Mouse (Mus musculus) heart, embryonic 16.5 days (tissue): ENCODE results near the gene Tlk1. TPM values are rescaled to one million over a fixed set of nuclear protein-coding genes. Genes with fewer than 3 reads are reported as not detected.

Experiments
- ATAC-seq: fragments of 200-750 bp; cut with Nextera tagmentation; replicated peaks from 2 replicates; pipeline ENCODE4 v1.8.0; 2017; ENCODE audit warnings: moderate number of reproducible peaks; ENCODE audit not compliant: insufficient read depth, low FRiP score; ENCODE audit errors: extremely low read depth
- H3K27ac ChIP-seq: fragments of 300-500 bp; sonication (generic); 2 replicates; pipeline ENCODE4 v1.5.1; 2014; ENCODE audit warnings: mild to moderate bottlenecking, low read length, control low read depth, moderate library complexity
- H3K27me3 ChIP-seq: fragments of 300-500 bp; sonication (generic); 2 replicates; pipeline ENCODE4 v1.6.1; 2014; ENCODE audit warnings: low read length, mixed read lengths; ENCODE audit not compliant: control insufficient read depth, insufficient read depth
- H3K36me3 ChIP-seq: fragments of 300-500 bp; sonication (generic); 2 replicates; pipeline ENCODE4 v1.6.1; 2014; ENCODE audit not compliant: control insufficient read depth, insufficient read depth
- H3K4me1 ChIP-seq: fragments of 300-500 bp; sonication (generic); 2 replicates; pipeline ENCODE4 v1.6.1; 2014; ENCODE audit warnings: low read length, mixed read lengths; ENCODE audit not compliant: control insufficient read depth, insufficient read depth
- H3K4me2 ChIP-seq: fragments of 300-500 bp; sonication (generic); 2 replicates; pipeline ENCODE4 v1.6.1; 2014; ENCODE audit warnings: low read depth, mild to moderate bottlenecking, control low read depth, low read length
- H3K4me3 ChIP-seq: fragments of 300-500 bp; sonication (generic); 2 replicates; pipeline ENCODE4 v1.5.1; 2014; ENCODE audit warnings: mild to moderate bottlenecking, control low read depth, low read length
- H3K9ac ChIP-seq: fragments of 300-500 bp; sonication (generic); 2 replicates; pipeline ENCODE4 v1.6.1; 2014; ENCODE audit warnings: low read length, control low read depth
- H3K9me3 ChIP-seq: fragments of 300-500 bp; sonication (generic); replicated peaks from 2 replicates; pipeline ENCODE4 v1.6.1; 2016; ENCODE audit warnings: low read length; ENCODE audit not compliant: control insufficient read depth
- WGBS: fragments of 180-500 bp; shearing (Covaris S2); extraction: QIAGEN DNeasy Blood & Tissue Kit; methylation state at CpG from one replicate; pipeline ENCODE4 v1.1.7; 2014; 5-methylcytosine and 5-hydroxymethylcytosine counted together
- polyA plus RNA-seq: library from polyadenylated mRNA; unstranded; fragments of >200 nt; fragmentation: Nextera tagmentation; extraction: Ambion mirVana; gene quantifications from 2 replicates; pipeline ENCODE4 v1.2.1, GENCODE M21; 2015

Gene Tlk1
- polyA plus RNA-seq, 1 experiment from 2014 or later = 19.4 TPM

DNA sequence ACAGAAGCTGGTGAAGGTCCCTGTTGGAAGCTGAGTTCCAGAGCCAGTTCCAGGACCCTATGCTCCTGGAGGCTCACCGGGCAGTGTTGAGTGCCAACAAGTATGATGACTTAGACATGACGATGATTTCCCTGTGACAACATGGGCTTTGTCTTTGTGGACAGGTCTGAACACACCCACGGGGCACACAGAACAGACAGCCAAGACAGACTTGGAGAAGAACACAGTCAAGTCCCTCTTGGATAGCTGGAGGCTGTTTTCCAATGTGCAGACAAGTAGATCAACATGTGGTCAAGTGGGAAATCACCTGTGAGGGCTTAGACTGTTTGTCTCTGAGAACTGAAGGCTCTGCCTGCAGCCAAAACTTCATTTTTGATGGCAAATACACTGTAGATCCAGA is 31.4 kb upstream of the Tlk1 start:
- no peaks in the 10 kb centered on the region for H3K27me3 ChIP-seq
- peaks cover 4% of the 10 kb centered on the region for H3K9me3 ChIP-seq
- ATAC-seq = no peak
- H3K27ac ChIP-seq = no peak overlapping the region
- WGBS = 82% methylated on average over 3 of the region's 3 CpGs
- H3K36me3 ChIP-seq = no peaks in the 10 kb centered on the region
- no peak overlapping the region for H3K9ac ChIP-seq
- H3K4me1 ChIP-seq = peaks cover 4% of the 10 kb centered on the region; the same call in 1 of the 2 replicates
- H3K4me2 ChIP-seq = no peak overlapping the region
- H3K4me3 ChIP-seq = no peak overlapping the region

DNA sequence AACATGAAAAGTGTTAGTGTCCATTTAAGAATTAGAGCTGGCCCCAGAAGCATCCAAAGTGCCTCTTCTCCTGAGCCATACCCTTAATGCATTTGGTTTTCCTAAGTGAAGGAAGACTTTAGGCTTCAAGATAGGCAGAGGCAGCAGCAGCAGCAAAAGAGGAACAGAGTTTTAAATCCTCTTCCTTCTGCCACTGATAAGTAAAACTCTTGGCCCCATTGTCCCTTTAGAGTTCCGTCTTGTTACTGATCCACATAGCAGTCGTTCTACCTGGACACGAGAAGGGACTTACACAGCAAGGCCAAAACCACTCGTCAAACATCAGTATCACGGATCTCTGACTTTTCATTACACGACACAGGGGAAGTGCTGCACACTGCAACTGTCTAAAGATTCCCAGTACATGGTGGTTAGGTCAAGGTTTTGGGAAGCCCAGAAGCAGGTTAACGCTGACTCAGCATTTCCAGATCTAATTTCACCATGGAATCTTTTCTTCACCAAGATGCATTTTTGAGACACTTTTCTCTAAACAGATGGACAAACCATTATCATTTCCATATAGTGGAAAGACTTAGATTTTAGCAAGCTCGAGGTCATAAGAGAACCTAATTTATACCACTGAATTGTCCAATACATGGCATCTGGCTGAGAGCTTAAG is 28.8 kb upstream of the Tlk1 start:
- Histone ChIP-seq H3K4me3 (no peak overlapping the region), H3K36me3 (no peaks in the 10 kb centered on the region), H3K9me3 (no peaks in the 10 kb centered on the region), H3K27me3 (no peaks in the 10 kb centered on the region), H3K4me2 (no peak overlapping the region), H3K4me1 (peaks cover 4% of the 10 kb centered on the region; the same call in 1 of the 2 replicates), H3K27ac (no peak overlapping the region), H3K9ac (no peak overlapping the region)
- 82% methylated on average over 8 of the region's 8 CpGs for WGBS
- no peak for ATAC-seq

DNA sequence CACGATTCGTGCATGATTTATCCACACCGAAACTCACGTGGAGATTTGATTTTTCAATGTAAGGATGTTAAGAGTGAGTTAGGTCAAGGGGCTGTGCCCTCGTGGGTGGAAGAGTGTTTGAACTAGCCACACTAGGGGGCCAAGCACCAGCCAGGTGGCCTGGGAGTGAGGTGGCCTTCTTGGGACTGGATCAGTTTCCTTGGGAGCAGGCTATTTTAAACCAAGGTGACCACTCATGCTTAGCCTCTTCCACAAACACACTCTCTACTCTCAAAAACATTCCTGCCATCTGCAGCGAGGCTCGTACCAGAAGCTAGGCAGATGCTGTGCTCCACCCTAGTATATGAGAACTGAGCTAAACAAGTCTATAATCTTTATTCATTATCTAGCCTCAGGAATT is 27.8 kb upstream of the Tlk1 start:
- Histone ChIP-seq H3K27ac (no peak overlapping the region), H3K4me2 (peak overlapping the region; percentile 48; the same call in 1 of the 2 replicates), H3K27me3 (no peaks in the 10 kb centered on the region), H3K4me1 (peaks cover 9% of the 10 kb centered on the region; the same call in 1 of the 2 replicates), H3K9ac (no peak overlapping the region), H3K36me3 (no peaks in the 10 kb centered on the region), H3K9me3 (no peaks in the 10 kb centered on the region), H3K4me3 (no peak overlapping the region; the same call in 1 of the 2 replicates)
- ATAC-seq = no peak
- 57% methylated on average over 7 of the region's 7 CpGs for WGBS

DNA sequence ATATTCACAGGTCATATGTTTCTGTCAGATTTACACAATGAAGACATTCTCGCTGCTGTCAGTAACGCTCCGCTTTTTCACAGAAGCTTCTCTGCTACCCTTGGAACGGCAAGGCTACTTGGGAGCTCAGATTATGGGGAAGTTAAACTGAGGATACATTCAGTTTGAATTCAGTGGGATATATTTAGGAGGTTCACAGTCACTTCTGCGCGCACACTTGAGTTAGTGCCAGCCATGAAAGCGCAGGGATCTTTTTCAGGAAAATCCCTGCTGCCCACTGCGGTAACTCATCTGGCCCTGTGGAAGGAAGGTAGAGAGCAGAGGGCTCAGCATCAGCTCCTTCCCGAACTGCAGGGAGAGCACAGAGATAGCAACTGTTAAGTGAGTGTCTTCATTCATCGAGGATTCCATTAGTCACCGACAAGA is 27.3 kb upstream of the Tlk1 start:
- Histone ChIP-seq H3K9me3 (no peaks in the 10 kb centered on the region), H3K36me3 (no peaks in the 10 kb centered on the region), H3K4me2 (peak overlapping the region; percentile 48), H3K27me3 (no peaks in the 10 kb centered on the region), H3K4me3 (peak overlapping the region; percentile 13), H3K27ac (no peak overlapping the region), H3K9ac (no peak overlapping the region), H3K4me1 (peaks cover 9% of the 10 kb centered on the region; the same call in 1 of the 2 replicates)
- ATAC-seq = no peak
- 29% methylated on average over 11 of the region's 11 CpGs for WGBS

DNA sequence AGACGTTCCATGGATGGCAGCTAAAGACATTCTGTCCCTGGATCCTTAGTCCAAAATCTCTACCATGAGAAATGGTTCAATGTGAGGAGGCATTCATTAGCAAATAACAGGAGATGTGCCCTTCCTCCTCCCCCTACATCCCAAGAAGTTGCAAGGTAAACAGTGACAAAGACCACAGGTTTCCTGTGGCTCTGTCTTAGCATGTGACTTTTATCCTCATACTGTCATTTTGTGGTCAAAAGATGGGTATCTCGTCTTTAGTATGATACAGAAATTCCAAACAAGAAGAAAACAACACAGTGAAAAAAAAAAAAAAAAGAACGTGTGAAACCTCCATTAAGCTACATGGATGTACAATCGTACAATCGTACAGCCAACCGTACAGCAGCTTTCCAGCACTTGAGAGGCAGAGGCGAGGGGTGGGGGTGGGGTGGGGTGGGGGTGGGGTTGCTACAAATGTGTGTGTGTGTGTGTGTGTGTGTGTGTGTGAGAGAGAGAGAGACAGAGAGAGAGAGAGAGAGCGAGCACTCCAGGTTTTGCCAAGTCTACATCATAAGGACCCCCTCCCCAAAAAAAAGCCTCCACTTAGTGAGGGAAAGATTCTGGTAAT is 26.8 kb upstream of the Tlk1 start:
- Histone ChIP-seq H3K4me1 (peaks cover 9% of the 10 kb centered on the region; the same call in 1 of the 2 replicates), H3K27me3 (no peaks in the 10 kb centered on the region), H3K9me3 (no peaks in the 10 kb centered on the region), H3K27ac (no peak overlapping the region), H3K9ac (no peak overlapping the region), H3K4me3 (peak overlapping the region; percentile 13), H3K36me3 (no peaks in the 10 kb centered on the region), H3K4me2 (peak overlapping the region; percentile 48)
- no peak for ATAC-seq
- 36% methylated on average over 7 of the region's 8 CpGs for WGBS

DNA sequence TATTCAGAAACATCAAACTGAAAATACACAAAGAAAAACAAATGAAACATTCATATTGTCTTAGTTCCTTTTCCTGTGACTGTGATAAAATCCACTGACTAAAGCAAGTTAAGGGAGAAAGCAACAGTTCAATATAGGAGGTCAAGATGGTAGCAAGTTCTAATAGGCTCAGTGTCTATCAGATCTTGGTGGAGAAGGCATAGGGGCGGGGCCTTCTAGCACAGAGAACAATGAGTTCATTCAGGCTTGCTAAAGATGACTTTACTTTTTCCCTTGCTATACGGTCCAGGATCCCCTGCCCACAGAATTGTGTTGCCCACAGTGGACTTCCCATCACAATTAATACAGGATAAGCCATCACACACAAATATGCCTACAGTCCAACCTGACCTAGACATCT is 20.3 kb upstream of the Tlk1 start:
- no peak overlapping the region for H3K27ac ChIP-seq
- H3K27me3 ChIP-seq = no peaks in the 10 kb centered on the region
- no peak overlapping the region for H3K4me3 ChIP-seq
- H3K4me2 ChIP-seq = no peak overlapping the region
- peaks cover 9% of the 10 kb centered on the region for H3K4me1 ChIP-seq
- no peak for ATAC-seq
- WGBS = 63% methylated on average over 2 of the region's 2 CpGs
- no peak overlapping the region for H3K9ac ChIP-seq
- H3K9me3 ChIP-seq = no peaks in the 10 kb centered on the region
- no peaks in the 10 kb centered on the region for H3K36me3 ChIP-seq

DNA sequence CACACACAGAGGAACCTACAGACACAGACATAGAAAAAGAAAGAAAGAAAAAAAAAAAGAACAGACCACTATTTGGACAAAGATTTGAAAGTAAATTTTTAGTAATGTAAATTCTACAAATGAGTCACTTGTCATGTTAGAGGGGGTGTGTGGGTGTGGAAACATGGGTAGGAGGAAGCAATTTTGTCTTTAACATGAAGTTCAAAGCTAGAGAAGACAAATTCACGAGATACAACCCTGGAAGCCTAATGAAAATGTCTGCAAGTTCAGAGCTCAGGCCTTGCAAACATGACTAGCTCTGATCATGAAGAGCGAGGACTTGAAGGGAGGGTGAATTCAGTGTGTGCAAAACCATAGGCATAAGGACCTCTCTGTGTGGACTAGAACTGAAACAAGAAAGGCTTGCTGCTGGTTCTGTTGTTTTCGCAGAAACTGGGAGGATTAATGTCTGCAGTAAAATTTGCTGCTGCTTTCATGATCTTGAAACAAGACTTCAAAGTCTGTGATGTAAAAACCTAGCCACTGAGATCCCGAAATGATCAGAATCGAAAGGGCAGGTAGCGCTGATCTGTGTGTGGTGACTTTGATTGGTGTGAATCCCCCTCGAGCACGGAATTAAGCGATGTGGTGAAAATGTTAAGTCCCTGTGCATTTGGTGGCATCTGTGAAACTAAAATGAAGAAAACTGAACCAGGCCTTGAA is 19.3 kb upstream of the Tlk1 start:
- H3K9me3 ChIP-seq = no peaks in the 10 kb centered on the region
- WGBS = 80% methylated on average over 9 of the region's 9 CpGs
- no peak overlapping the region for H3K9ac ChIP-seq
- H3K36me3 ChIP-seq = no peaks in the 10 kb centered on the region
- no peak for ATAC-seq
- no peak overlapping the region for H3K4me2 ChIP-seq
- no peak overlapping the region for H3K27ac ChIP-seq
- peaks cover 9% of the 10 kb centered on the region for H3K4me1 ChIP-seq
- H3K4me3 ChIP-seq = no peak overlapping the region
- H3K27me3 ChIP-seq = no peaks in the 10 kb centered on the region

DNA sequence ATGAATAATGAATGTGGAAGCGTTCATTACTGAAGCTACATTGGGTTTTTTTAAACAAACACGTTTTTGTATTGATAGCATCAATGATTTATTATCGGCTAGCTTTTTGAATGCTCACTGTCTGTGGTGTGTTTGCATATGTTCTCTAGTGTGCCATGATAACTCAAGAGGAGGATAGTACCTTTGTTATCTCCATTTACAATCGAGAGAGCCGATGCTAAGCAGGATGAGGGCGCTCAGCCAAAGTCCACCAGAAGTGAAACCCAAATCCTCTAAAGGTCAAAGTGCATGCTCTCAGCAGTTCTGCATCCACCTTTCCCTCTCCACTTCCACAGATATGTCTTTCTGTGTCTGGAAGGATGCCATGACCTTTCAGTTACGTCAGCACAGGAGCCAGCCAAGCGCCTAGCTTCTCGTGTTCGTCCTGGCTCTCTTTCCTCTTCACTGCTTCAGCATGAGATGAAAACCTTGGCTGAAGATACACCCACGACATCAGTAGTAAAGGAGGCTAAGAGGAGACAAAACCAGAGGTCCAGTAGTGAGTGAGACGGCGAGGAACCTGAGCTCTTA is 16.6 kb upstream of the Tlk1 start:
- Histone ChIP-seq H3K4me2 (no peak overlapping the region), H3K9ac (no peak overlapping the region), H3K36me3 (no peaks in the 10 kb centered on the region), H3K4me3 (no peak overlapping the region), H3K4me1 (peaks cover 10% of the 10 kb centered on the region), H3K27me3 (no peaks in the 10 kb centered on the region), H3K27ac (no peak overlapping the region), H3K9me3 (no peaks in the 10 kb centered on the region)
- no peak for ATAC-seq
- 53% methylated on average over 13 of the region's 13 CpGs for WGBS
